Mouse (Mus musculus): Measurements from ENCODE around the gene Nudt3.

- TF ChIP-seq CTCF (IDR thresholded peaks at IDR 0.05; ENCODE audit: extremely low read depth, insufficient read depth, insufficient read length, insufficient replicate concordance) (no peak), POLR2A (IDR thresholded peaks at IDR 0.05; ENCODE audit: low read depth, low read length) (no peak)
These were observed 62.3 kb downstream of the Nudt3 start for GRCm38 (mm10) chr17:27560926-27561480.
